Mouse (Mus musculus): Measurements from ENCODE around the gene Stim1. TPM values are rescaled to one million over a fixed set of nuclear protein-coding genes. Genes with fewer than 3 reads are reported as not detected.

Stim1 gene
- total RNA-seq, 2 experiments from 2014 or later: 67.7 to 70.4 TPM

GRCm38 (mm10) chr7:102292228-102292627 is 24.6 kb downstream of the Stim1 start:
- no peak for DNase-seq (ENCODE audit: extremely low spot score in 1 of 2, low spot score in 1 of 2)

DNA sequence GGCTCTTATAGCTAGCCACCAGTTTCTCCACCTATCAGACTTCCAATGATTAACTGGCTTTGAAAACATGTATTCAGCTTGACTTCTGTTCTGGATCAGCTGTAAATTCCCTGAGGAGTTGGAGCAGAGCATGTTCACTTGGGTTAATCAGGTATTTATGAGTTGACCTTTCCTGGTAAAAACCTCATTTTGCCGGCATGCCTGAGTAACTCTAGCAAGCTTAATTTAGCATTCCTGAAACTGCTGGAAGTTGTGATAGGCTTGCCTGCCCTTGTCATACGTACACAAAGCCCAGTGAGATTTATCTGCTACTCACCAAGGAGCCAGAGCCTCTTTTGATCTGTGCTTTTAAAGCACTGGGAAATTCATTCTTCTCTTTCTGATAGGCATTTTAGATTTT is 25.6 kb downstream of the Stim1 start:
- no peak for DNase-seq (ENCODE audit: extremely low spot score in 1 of 2, low spot score in 1 of 2)

GRCm38 (mm10) chr7:102300761-102301160 is 33.2 kb downstream of the Stim1 start:
- DNase-seq (ENCODE audit: extremely low spot score in 1 of 2, low spot score in 1 of 2): no peak

GRCm38 (mm10) chr7:102302471-102302870 is 34.9 kb downstream of the Stim1 start:
- DNase-seq (ENCODE audit: extremely low spot score in 1 of 2, low spot score in 1 of 2): no peak

GRCm38 (mm10) chr7:102305596-102305995 is 38.0 kb downstream of the Stim1 start:
- no peak for DNase-seq (ENCODE audit: extremely low spot score in 1 of 2, low spot score in 1 of 2)

DNA sequence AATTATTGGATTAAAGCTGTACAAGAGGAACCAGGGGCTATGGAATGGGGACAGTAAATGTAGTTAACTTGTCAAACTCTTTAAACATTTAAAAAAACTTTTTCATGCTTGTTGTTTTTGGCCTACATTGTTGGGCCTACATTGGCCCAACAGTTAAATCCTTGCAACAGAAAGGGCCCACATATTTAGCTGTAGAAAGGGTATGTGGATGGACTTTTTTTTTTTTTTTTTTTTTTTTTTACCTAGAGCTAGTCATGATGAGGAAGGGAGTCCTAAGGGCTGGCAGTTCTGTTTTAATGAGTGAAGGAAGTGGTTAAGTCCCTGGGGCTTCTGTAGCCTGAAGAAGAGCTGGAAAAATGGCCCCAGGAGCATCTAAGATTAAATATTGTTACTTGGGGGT is 42.7 kb downstream of the Stim1 start:
- DNase-seq (ENCODE audit: extremely low spot score in 1 of 2, low spot score in 1 of 2): no peak

DNA sequence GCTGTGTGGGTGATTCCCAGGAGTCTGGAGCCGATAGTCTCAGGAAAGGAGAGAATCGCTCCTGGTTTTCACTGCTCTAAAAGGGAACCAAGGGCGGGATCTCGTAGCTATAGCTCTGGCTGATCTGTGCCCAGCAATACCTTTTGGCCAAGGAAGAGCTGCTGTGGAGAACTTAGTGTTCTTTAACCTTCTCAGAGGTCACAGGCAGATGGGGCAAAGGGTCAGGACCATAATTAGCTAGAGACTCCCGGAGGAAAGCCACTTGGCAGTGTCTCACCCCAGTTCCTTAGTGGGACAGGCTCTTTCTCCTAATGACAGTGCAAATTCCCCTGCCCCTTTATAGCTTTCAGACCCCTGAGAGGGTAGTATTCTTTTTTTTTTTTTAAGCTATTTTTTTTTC is 43.2 kb downstream of the Stim1 start:
- no peak for DNase-seq (ENCODE audit: extremely low spot score in 1 of 2, low spot score in 1 of 2)

DNA sequence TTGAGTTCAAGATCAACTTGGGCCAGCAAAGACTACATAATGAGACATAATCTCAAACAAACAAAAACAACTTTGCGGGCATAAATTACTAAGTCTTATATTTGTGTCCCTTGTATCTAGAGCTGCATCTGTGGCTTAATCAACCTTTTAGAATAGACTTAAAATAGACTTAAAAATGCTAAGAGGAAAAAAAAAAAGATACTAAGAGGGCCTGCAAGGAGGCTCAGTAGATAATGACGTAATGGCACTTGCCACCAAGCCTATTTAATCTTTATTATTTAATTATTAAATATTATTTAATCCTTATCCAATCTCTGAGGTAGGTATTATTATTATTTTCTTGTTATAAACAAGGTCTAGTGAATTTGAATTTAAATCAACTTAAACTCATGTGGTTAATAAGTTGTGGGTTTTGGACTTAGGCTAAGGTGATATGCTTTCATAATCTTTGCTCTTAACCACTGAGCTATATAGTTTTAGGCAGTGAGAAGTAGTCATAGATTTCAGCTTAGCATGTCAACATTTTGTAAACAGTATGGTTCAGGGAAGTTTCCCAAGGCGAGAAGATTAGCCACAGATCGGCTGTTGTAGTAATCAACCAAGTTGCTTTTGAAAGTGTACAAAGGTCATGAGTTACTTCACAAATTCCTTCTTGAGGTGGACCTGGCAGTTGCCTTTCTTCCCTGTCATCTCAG is 45.4 kb downstream of the Stim1 start:
- DNase-seq (ENCODE audit: extremely low spot score in 1 of 2, low spot score in 1 of 2): no peak

DNA sequence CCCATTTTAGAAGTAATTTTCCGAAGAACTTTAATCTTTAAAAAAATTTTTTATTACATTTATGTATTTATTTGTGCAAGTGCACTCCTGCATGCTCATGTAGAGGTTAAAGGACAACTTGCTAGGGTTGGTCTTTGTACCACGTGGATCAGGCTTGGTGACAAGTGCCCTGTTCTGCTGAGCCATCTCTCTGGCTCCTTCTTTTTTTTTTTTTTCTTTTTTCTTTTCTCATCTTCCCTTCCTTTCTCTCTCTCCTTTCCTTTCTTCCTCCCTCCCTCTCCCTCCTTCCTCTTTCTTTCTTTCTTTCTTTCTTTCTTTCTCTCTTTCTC is 45.9 kb downstream of the Stim1 start:
- DNase-seq (ENCODE audit: extremely low spot score in 1 of 2, low spot score in 1 of 2): no peak

GRCm38 (mm10) chr7:102314107-102314506 is 46.5 kb downstream of the Stim1 start:
- no peak for DNase-seq (ENCODE audit: extremely low spot score in 1 of 2, low spot score in 1 of 2)

DNA sequence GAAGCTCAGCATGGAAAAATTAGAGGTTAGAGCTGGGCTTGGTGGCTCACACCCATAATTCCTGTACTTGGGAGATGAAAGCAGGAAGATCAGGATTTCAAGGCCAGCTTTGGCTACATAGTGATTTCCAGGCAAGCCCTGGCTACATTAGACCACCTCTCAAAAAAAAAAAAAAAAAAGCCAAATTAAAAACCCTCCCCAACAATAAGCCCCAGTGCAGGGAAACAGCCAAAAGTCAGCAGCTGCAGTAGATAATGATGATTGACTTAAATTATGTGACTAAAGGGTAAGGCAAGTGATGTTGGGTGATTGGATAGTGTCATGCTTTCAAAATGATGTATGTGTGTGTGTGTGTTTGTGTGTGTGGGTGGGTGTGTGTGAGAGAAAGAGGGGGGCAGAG is 47.3 kb downstream of the Stim1 start:
- DNase-seq (ENCODE audit: extremely low spot score in 1 of 2, low spot score in 1 of 2): no peak

GRCm38 (mm10) chr7:102315435-102315834 is 47.8 kb downstream of the Stim1 start:
- DNase-seq (ENCODE audit: extremely low spot score in 1 of 2, low spot score in 1 of 2): no peak

DNA sequence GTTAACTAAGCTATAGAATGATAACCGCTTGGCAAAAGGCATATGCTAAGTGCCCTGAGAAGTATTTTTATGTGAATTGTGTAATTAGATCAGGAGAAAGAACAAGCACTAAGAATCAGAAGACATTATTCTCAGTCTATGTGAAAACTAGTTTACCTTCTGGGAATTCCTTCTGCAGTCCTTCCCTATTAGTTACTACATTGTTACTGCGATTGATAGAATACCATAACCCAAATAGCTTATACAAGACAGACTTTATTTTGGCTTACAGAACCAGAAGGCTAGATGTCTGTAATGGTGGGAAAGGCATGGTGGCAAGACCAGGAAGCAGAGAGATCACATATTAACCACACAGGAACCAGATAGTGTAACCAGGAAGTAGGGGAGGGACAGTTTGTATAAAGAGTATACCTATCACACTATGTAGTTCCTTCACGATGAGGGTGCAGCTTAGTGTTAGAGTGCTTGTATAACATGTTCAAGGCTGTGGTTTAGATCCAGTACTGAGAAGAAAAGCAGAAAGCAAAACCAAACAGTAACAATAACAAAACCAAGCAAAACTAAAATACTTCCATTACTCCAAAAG is 50.1 kb downstream of the Stim1 start:
- no peak for DNase-seq (ENCODE audit: extremely low spot score in 1 of 2, low spot score in 1 of 2)

GRCm38 (mm10) chr7:102322137-102322536 is 54.5 kb downstream of the Stim1 start:
- DNase-seq (ENCODE audit: extremely low spot score in 1 of 2, low spot score in 1 of 2): no peak

- no peak for DNase-seq (ENCODE audit: extremely low spot score in 1 of 2, low spot score in 1 of 2)
These were observed 58.7 kb downstream of the Stim1 start for GRCm38 (mm10) chr7:102326323-102326722.

GRCm38 (mm10) chr7:102330270-102330669 is 62.7 kb downstream of the Stim1 start:
- no peak for DNase-seq (ENCODE audit: extremely low spot score in 1 of 2, low spot score in 1 of 2)

GRCm38 (mm10) chr7:102331476-102331875 is 63.9 kb downstream of the Stim1 start:
- no peak for DNase-seq (ENCODE audit: extremely low spot score in 1 of 2, low spot score in 1 of 2)

- DNase-seq (ENCODE audit: extremely low spot score in 1 of 2, low spot score in 1 of 2): no peak
These were observed 66.1 kb downstream of the Stim1 start for GRCm38 (mm10) chr7:102333741-102334140.

GRCm38 (mm10) chr7:102337326-102337725 is 69.7 kb downstream of the Stim1 start:
- DNase-seq (ENCODE audit: extremely low spot score in 1 of 2, low spot score in 1 of 2): no peak

- DNase-seq (ENCODE audit: extremely low spot score in 1 of 2, low spot score in 1 of 2): no peak
These were observed 70.3 kb downstream of the Stim1 start for GRCm38 (mm10) chr7:102337898-102338297.

DNA sequence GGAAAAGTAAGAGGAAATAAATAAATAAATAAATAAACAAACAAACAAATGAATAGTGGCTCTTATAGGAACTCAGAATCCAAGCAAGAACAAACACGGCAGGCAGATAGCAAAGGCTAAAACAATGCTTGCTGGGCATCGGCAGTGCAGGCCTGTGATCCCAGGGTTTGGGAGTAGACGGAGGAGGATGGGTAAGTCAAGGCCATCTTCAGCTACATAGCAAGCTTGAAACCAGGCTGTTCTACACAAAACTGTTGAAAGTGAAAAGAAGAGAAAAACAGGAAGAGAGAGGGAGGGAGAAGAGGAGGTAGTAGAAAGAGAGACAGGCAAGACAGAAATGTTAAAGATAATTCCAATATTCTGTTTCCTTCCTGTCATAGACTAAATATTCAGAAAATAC is 71.3 kb downstream of the Stim1 start:
- no peak for DNase-seq (ENCODE audit: extremely low spot score in 1 of 2, low spot score in 1 of 2)

GRCm38 (mm10) chr7:102345893-102346292 is 78.3 kb downstream of the Stim1 start:
- no peak for DNase-seq (ENCODE audit: extremely low spot score in 1 of 2, low spot score in 1 of 2)

- DNase-seq (ENCODE audit: extremely low spot score in 1 of 2, low spot score in 1 of 2): no peak
These were observed 79.7 kb downstream of the Stim1 start for GRCm38 (mm10) chr7:102347327-102347726.

All from layer of hippocampus, postnatal 25 days (tissue).